Mouse (Mus musculus): Measurements from ENCODE around the gene Terf2. TPM values are rescaled to one million over a fixed set of nuclear protein-coding genes. Genes with fewer than 3 reads are reported as not detected.

Gene Terf2
- polyA plus RNA-seq, 1 experiment from 2014 or later: 18.8 TPM

Other genes with a start within 250 kb of the Terf2 start
- 0.29 and 0.39 TPM in 2 replicates for gene Has3, start 226.3 kb downstream of the Terf2 start, polyA plus RNA-seq (2014; fragmentation: Nextera tagmentation; extraction: Ambion mirVana)
- 65.7 and 73.0 TPM in 2 replicates for gene Utp4, start 202.9 kb downstream of the Terf2 start, polyA plus RNA-seq (2014; fragmentation: Nextera tagmentation; extraction: Ambion mirVana)
- gene Sntb2, start 160.8 kb downstream of the Terf2 start, polyA plus RNA-seq (2014; fragmentation: Nextera tagmentation; extraction: Ambion mirVana): 7.5 and 9.9 TPM in 2 replicates
- 98.8 and 101 TPM in 2 replicates for gene Vps4a, start 65.3 kb downstream of the Terf2 start, polyA plus RNA-seq (2014; fragmentation: Nextera tagmentation; extraction: Ambion mirVana)
- gene Pdf, start 47.9 kb downstream of the Terf2 start, polyA plus RNA-seq (2014; fragmentation: Nextera tagmentation; extraction: Ambion mirVana): 41.1 and 45.6 TPM in 2 replicates
- 40.8 and 42.2 TPM in 2 replicates for gene Cog8, start 39.9 kb downstream of the Terf2 start, polyA plus RNA-seq (2014; fragmentation: Nextera tagmentation; extraction: Ambion mirVana)
- gene Nip7, start 39.7 kb downstream of the Terf2 start, polyA plus RNA-seq (2014; fragmentation: Nextera tagmentation; extraction: Ambion mirVana): 97.2 and 98.6 TPM in 2 replicates
- not detected in 2 replicates for gene Tmed6, start 30.9 kb downstream of the Terf2 start, polyA plus RNA-seq (2014; fragmentation: Nextera tagmentation; extraction: Ambion mirVana)
- gene Cyb5b, start 54.1 kb upstream of the Terf2 start, polyA plus RNA-seq (2014; fragmentation: Nextera tagmentation; extraction: Ambion mirVana): 165 and 176 TPM in 2 replicates
- gene Nfat5, start 196.9 kb upstream of the Terf2 start, polyA plus RNA-seq (2014; fragmentation: Nextera tagmentation; extraction: Ambion mirVana): 10.1 and 14.7 TPM in 2 replicates